Mouse (Mus musculus): ENCODE measurements around the gene B3gntl1.

The B3gntl1 gene

GRCm38 (mm10) chr11:121648166-121648565 lies 24.8 kb downstream of the B3gntl1 start:
- no peak for DNase-seq (ENCODE audit: low read depth, low spot score)

DNA sequence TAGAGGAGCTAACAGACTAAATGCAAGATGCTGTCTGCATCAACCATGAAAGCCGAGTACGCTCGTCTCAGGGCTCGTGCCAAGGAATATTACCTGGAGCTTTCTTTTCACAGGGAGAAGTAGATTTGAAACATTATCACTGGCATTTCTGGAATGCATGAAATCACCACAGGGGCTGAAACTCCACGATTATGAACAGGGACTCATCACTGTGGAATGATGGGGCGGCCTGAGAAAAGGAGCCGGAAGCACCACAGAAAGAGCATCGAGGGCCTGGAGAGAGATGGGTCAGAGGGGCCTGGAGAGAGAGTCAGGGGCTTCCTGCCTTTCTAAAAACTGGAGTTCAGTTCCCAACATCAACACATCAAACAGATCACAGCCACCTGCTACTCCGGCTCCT lies 25.6 kb downstream of the B3gntl1 start:
- DNase-seq (ENCODE audit: low read depth, low spot score) = no peak

- no peak for DNase-seq (ENCODE audit: low read depth, low spot score)
These were observed 27.6 kb downstream of the B3gntl1 start for GRCm38 (mm10) chr11:121645394-121645793.

DNA sequence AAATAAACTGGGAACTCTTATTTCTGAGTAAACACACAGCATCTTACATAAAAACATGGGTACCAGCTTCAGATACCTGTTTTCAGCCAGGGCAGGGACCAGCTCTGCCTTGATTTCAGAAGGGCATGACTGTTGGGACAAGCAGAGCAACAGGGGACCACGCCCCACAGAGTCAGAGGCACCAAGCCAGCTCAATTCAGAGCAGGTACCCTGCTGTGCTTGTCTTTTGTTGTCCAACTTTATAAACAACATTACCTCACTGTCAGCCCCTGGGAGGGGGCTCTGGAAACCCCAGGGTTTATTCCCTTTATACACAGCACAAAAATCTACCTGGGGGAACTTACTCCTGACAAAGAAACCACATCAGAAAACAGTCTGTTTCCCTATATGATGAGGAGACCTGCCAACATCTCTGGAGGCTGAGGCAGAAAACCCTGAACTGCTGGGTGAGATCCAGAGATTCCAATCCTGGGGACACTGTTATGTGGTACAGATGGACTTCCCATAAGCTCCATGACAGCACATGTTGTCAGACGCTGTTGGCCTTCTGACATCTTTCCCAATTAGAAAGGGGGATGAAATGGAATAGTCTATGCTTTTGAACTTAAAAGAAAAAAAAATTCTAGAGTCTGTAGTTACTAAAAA lies 31.3 kb downstream of the B3gntl1 start:
- no peak for DNase-seq (ENCODE audit: low read depth, low spot score)

DNA sequence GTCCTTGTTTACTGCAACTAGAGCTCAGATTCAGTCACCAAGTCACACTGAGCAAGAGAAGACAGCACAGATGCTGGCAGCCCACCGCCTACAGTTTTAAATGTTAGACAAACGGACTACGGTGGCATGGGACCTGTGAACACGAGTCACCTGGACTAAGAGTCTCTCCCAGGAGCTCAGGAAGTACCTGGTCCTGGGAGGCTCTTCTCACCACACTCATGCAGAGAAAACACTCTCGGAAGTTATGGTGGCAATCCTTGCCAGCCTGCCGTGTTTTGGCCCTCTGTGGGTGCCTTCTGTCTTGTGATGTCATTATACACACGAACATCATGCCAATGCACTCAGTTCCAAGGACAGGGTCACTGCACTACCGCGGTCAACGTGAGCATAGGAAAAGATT lies 36.3 kb downstream of the B3gntl1 start:
- no peak for DNase-seq (ENCODE audit: low read depth, low spot score)

DNA sequence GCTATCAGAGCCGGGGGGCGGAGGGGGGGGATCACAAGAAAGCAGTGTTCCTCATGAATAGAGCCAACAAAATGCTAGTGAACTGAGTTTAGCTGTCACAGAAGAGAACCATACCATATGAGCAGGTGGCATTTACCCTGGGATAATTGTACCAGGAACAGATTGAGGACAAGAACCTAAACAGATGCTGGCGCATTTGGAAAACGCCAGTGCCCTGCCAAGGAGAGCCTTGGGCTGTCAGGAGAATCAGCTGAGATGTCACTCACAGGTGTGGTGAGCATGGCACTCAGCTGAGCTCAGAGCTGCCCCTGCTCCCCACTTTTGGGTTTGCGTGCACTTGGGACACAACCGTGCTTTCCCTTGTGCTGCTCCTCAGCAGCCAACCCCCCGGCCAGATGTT lies 41.5 kb downstream of the B3gntl1 start:
- no peak for DNase-seq (ENCODE audit: low read depth, low spot score)

DNA sequence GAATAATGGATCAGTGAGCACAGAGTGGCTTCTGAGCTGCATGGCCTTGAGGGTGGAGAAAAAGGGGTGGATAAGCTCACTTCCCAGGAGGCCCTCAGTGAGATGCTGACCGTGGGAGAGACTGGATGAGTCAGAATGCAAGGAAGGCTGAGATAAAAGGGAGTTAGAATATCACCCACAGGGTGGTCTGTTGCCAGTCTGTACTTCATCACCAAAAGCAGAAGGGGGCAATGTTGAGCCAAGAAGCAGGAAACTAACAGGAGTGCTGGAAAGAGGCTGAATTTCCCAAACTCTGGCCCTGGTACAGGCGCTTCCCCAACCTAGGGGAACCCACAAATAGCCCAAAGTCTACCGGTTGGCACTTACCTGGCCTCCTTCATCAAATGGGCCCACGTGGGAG lies 42.5 kb downstream of the B3gntl1 start:
- DNase-seq (ENCODE audit: low read depth, low spot score) = no peak

DNA sequence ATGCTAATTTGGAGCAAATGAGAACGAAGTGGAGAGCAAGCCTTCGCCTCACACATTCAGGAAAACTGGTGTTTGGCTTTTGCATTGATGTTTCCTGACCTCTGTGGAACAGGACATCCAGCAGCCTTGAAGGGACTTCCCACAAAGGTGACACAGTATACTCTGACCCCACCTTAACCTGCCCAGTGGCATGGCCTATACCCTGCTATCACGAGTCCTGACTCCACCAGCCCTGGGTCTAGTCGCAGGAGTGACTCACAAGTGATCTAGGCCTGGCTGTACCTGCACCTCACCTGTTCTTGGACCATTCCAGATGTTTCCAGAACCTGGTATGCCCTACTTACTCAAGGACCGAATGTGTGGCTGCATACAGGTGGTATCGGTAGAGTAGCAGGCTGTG lies 43.4 kb downstream of the B3gntl1 start:
- no peak for DNase-seq (ENCODE audit: low read depth, low spot score)

DNA sequence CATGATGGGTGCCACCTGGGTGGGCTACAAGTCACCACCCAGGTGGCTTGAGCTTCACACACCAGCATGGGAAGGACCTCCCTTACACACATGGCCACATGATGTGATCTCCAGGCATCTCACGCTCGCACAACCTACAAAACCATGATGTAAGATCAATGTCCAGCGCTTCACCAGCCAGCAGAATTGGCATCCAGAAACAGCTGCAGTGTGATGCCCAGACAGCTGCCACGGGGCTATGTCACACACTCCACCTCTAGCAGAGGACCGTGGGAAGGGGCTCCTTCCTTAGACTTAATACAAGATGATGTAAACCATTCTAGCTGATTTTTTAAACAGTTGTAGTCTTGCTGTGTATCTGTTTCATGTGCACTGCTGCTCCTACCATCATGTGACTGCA lies 45.4 kb downstream of the B3gntl1 start:
- no peak for DNase-seq (ENCODE audit: low read depth, low spot score)

GRCm38 (mm10) chr11:121625007-121625406 lies 47.9 kb downstream of the B3gntl1 start:
- no peak for DNase-seq (ENCODE audit: low read depth, low spot score)

- no peak for DNase-seq (ENCODE audit: low read depth, low spot score)
These were observed 55.6 kb downstream of the B3gntl1 start for GRCm38 (mm10) chr11:121617371-121617770.

DNA sequence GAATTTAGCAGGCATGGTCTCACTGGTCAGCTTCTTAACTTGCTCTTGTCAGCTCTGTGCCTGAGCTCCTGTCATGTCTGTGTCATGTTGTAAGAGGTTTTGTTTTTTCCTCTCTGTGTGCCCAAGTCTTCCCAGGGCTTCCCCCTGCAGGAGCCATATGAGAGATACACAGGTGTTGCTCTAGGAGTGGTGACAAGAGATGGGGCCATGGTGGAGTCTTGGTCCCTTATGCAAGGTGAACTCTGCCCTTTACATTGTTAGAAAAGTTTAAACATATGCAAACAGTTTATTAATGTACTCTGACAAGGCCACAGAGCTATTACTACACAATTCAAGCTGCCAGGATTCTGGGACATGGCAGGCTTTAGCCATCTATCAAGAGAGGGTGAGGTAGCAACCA lies 56.5 kb downstream of the B3gntl1 start:
- DNase-seq (ENCODE audit: low read depth, low spot score) = no peak

- no peak for DNase-seq (ENCODE audit: low read depth, low spot score)
These were observed 56.9 kb downstream of the B3gntl1 start for GRCm38 (mm10) chr11:121615961-121616485.

DNA sequence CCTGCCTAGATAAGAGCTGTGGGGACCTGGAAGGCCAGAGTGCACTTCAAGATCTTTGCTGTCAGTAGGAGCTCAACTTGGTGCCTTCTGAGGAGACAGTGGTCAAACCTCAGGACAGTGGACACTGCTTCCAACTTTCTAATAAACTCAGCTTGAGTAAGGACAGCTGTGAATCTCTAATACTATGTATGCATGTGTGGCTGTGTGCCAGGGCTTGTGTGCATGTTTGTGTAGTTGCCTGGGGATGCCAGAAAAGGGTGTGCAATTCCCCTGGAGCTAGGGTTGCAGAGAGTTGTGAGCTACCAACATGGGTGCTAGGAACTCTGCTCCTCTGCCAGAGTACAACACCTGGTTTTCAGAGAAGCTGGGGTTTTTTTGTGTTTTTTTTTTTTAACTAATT lies 62.0 kb downstream of the B3gntl1 start:
- no peak for DNase-seq (ENCODE audit: low read depth, low spot score)

- DNase-seq (ENCODE audit: low read depth, low spot score) = no peak
These were observed 67.3 kb downstream of the B3gntl1 start for GRCm38 (mm10) chr11:121605604-121606003.

GRCm38 (mm10) chr11:121601422-121601821 lies 71.5 kb downstream of the B3gntl1 start:
- DNase-seq (ENCODE audit: low read depth, low spot score) = no peak

DNA sequence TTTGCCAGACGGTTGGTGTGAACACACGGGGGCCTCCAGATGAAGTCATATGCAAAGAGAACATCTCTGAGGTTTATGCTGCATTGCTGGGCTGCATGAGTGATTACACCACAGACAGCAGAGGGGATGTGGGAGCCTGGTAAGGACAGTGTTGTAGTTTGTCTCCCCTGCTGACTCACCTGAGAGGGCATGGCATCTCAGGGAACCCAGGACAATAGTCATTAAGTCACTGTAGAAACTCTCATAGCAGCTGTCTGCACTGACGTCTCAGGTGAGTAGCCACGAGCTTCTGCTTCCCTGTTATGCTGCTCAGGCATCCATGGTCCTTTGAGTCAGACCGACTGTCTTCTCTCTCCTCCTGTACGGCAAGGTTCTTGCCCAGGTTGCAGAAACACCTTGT lies 75.7 kb downstream of the B3gntl1 start:
- DNase-seq (ENCODE audit: low read depth, low spot score) = no peak

GRCm38 (mm10) chr11:121581856-121582255 lies 91.1 kb downstream of the B3gntl1 start:
- no peak for DNase-seq (ENCODE audit: low read depth, low spot score)
